Mouse (Mus musculus) thymus, adult 2 months (tissue): ENCODE data around the gene Gon7.

ENCODE experiments used
- CTCF ChIP-seq: fragments of 200-500 bp; IDR thresholded peaks from 2 replicates; pipeline ENCODE4 v1.5.1; 2012; ENCODE audit warnings: mild to moderate bottlenecking, control low read depth, low read length, moderate library complexity, borderline replicate concordance; ENCODE audit not compliant: control insufficient read depth, poor library complexity, insufficient read depth; ENCODE audit errors: extremely low read depth
- POLR2A ChIP-seq: fragments of 200-500 bp; IDR thresholded peaks from 2 replicates; pipeline ENCODE4 v1.6.1; 2012; ENCODE audit warnings: mild to moderate bottlenecking, low read length, control low read depth, moderate library complexity; ENCODE audit not compliant: control insufficient read depth, poor library complexity, insufficient read depth; ENCODE audit errors: extremely low read depth

DNA sequence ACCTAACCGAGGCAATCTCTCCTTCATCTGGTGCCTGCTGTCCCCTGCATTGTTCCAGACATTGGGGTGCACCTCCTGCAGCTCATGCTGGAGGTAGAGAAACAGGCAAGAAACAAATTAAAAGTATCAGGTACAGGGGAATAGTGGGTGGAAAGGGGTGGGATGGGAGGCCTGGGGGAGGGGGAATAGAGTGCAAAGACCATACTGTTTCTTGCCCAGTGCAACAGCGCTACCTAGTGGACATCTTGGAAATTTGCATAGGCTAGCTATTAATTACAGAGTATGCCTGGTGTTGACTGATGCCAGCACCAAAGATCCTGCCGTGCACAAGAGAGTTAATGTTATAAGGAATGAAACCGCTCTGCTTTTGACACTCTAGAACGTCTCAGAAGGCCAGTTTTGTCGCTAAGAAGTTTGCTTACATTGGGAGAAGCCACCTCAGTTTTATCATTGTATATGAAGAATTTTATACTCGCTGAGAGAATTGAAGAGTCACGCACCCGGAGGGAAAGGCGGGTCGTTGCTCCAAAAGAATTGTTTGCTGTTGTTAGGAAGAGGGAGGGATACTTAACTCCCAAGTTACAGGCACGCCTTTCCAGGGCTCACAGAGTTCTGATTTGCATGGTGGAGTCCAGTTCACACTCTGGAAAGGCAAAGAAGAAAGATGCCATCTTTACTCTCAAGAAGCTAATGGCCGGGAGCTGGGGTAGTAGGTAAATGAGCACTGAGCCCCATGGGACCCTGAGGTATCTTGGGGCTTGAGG is 37.9 kb downstream of the Gon7 start:
- TF ChIP-seq CTCF (no peak), POLR2A (no peak)
